Mouse (Mus musculus) ES-Bruce4 (cell line): ENCODE measurements around the gene Scn4a.

Experiments used
- CTCF ChIP-seq: IDR thresholded peaks from one replicate; pipeline ENCODE4 v1.8.1; 2011; ENCODE audit warnings: low read depth, low read length
- EP300 ChIP-seq: IDR thresholded peaks from 2 replicates; pipeline ENCODE4 v1.6.1; 2011; ENCODE audit warnings: low read depth, low read length; ENCODE audit not compliant: insufficient read depth
- POLR2A ChIP-seq: IDR thresholded peaks from one replicate; pipeline ENCODE4 v1.8.1; 2011; ENCODE audit warnings: low read length; ENCODE audit not compliant: insufficient read depth

DNA sequence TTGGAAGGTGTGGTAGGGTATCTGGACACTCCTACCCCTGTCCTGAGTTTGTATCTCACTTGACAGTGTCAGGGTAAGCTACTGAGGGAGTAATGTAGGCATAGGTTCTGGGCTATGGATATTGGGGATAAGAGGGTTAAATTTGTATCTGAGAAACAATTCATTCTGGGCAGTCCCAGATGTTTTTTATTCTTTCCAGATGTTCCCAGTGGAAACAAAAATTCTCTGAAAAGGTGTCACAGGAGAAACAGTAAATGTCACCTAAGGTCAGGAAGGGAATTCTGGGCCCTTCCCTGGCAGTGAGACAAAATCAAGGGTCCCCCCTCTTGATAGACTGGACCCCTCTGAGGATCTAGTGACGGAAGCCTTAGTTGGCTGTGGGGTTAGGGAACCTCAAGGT is 36.7 kb downstream of the Scn4a start:
- TF ChIP-seq POLR2A (no peak), CTCF (no peak), EP300 (no peak)
